Mouse (Mus musculus) forebrain, embryonic 13.5 days (tissue): ENCODE measurements around the gene Btbd2. TPM values are rescaled to one million over a fixed set of nuclear protein-coding genes. Genes with fewer than 3 reads are reported as not detected.

Experiments used
- ATAC-seq: fragments of 200-750 bp; cut with Nextera tagmentation; 2 replicates; pipeline ENCODE4 v1.8.0; 2017
- H3K27ac ChIP-seq: fragments of 300-500 bp; sonication (generic); 2 replicates; pipeline ENCODE4 v1.5.1; 2015; ENCODE audit warnings: inconsistent platforms, mild to moderate bottlenecking, moderate library complexity
- H3K27me3 ChIP-seq: fragments of 300-500 bp; sonication (generic); 2 replicates; pipeline ENCODE4 v1.6.1; 2015; ENCODE audit warnings: mild to moderate bottlenecking, inconsistent platforms
- H3K36me3 ChIP-seq: fragments of 300-500 bp; sonication (generic); 2 replicates; pipeline ENCODE4 v1.6.1; 2015; ENCODE audit warnings: mild to moderate bottlenecking, inconsistent platforms; ENCODE audit not compliant: poor library complexity, severe bottlenecking
- H3K4me1 ChIP-seq: fragments of 300-500 bp; sonication (generic); 2 replicates; pipeline ENCODE4 v1.6.1; 2015; ENCODE audit warnings: inconsistent platforms
- H3K4me2 ChIP-seq: fragments of 300-500 bp; sonication (generic); 2 replicates; pipeline ENCODE4 v1.6.1; 2015; ENCODE audit warnings: inconsistent platforms, mild to moderate bottlenecking, moderate library complexity
- H3K4me3 ChIP-seq: fragments of 300-500 bp; sonication (generic); 2 replicates; pipeline ENCODE4 v1.5.1; 2015; ENCODE audit warnings: mild to moderate bottlenecking, inconsistent platforms
- H3K9ac ChIP-seq: fragments of 300-500 bp; sonication (generic); 2 replicates; pipeline ENCODE4 v1.6.1; 2015; ENCODE audit warnings: mild to moderate bottlenecking, inconsistent platforms
- H3K9me3 ChIP-seq: fragments of 300-500 bp; sonication (generic); replicated peaks from 2 replicates; pipeline ENCODE4 v1.6.1; 2016; ENCODE audit warnings: inconsistent platforms
- WGBS: fragments of 180-500 bp; shearing (Covaris S2); methylation state at CpG from one replicate; pipeline ENCODE4 v1.1.7; 2015; 5-methylcytosine and 5-hydroxymethylcytosine counted together
- polyA plus RNA-seq: library from polyadenylated mRNA; unstranded; fragments of >200 nt; fragmentation: Nextera tagmentation; extraction: Ambion mirVana; gene quantifications from 2 replicates; pipeline ENCODE4 v1.2.1, GENCODE M21; 2015

The Btbd2 gene
- polyA plus RNA-seq: 59.2 and 61.2 TPM in 2 replicates

- ATAC-seq: no peak; the same call in 1 of the 2 replicates
- Histone ChIP-seq H3K4me2 (peak within 1 kb of the TSS; percentile 89), H3K4me1 (peaks cover 29% of the 10 kb centered on the region), H3K9ac (peak within 1 kb of the TSS; percentile 92), H3K9me3 (no peaks in the 10 kb centered on the region), H3K4me3 (peak within 1 kb of the TSS; percentile 82), H3K36me3 (peaks cover 3% of the 10 kb centered on the region; the same call in 1 of the 2 replicates), H3K27ac (peak within 1 kb of the TSS; percentile 89), H3K27me3 (no peaks in the 10 kb centered on the region)
- WGBS: 23% methylated on average over 15 of the region's 15 CpGs
These were observed at the start of gene Btbd2 for GRCm38 (mm10) chr10:80656863-80657623. Btbd2 (minus strand) TSS chr10:80657071.

DNA sequence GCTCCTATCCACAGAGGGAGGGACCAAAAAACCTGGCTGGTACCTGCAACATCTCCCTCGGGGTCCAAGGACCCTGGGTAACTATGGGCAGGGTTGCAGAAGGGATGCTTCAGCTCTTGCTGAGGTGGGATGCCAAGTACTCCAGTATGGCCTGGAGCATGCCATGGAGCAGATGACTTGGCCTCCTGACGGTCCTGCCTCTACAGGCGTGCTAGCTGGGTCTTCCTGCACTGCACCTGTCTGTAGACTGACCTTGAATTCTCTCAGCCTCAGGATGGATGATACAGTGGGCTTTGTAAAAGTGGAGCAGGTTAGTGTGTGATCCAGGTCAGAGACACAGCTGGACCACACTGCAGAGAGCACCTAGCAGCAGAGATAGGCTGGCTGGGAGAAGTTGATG lies 48.6 kb upstream of the Btbd2 start:
- no peak overlapping the region for H3K9ac ChIP-seq
- 84% methylated on average over 3 of the region's 3 CpGs for WGBS
- H3K4me3 ChIP-seq: no peak overlapping the region
- no peak for ATAC-seq
- H3K4me2 ChIP-seq: no peak overlapping the region
- no peaks in the 10 kb centered on the region for H3K9me3 ChIP-seq
- H3K4me1 ChIP-seq: peaks cover 27% of the 10 kb centered on the region
- H3K36me3 ChIP-seq: peaks cover 52% of the 10 kb centered on the region
- H3K27ac ChIP-seq: no peak overlapping the region
- no peaks in the 10 kb centered on the region for H3K27me3 ChIP-seq

- peaks cover 48% of the 10 kb centered on the region for H3K36me3 ChIP-seq
- H3K9me3 ChIP-seq: no peaks in the 10 kb centered on the region
- no peak for ATAC-seq
- H3K4me2 ChIP-seq: no peak overlapping the region
- H3K4me3 ChIP-seq: no peak overlapping the region
- WGBS: 73% methylated on average over 3 of the region's 3 CpGs
- no peaks in the 10 kb centered on the region for H3K27me3 ChIP-seq
- H3K27ac ChIP-seq: no peak overlapping the region
- H3K4me1 ChIP-seq: peaks cover 32% of the 10 kb centered on the region
- 0 out of 2 replicates have a peak overlapping the region, but pooled peaks have one; percentile 9 for H3K9ac ChIP-seq
These were observed 48.2 kb upstream of the Btbd2 start for GRCm38 (mm10) chr10:80705033-80705432.

GRCm38 (mm10) chr10:80704418-80704817 lies 47.5 kb upstream of the Btbd2 start:
- WGBS: 86% methylated on average over 5 of the region's 5 CpGs
- Histone ChIP-seq H3K27me3 (no peaks in the 10 kb centered on the region), H3K9ac (no peak overlapping the region), H3K4me3 (no peak overlapping the region), H3K4me2 (no peak overlapping the region), H3K27ac (no peak overlapping the region), H3K4me1 (peaks cover 38% of the 10 kb centered on the region), H3K9me3 (no peaks in the 10 kb centered on the region), H3K36me3 (peaks cover 42% of the 10 kb centered on the region)
- ATAC-seq: no peak

DNA sequence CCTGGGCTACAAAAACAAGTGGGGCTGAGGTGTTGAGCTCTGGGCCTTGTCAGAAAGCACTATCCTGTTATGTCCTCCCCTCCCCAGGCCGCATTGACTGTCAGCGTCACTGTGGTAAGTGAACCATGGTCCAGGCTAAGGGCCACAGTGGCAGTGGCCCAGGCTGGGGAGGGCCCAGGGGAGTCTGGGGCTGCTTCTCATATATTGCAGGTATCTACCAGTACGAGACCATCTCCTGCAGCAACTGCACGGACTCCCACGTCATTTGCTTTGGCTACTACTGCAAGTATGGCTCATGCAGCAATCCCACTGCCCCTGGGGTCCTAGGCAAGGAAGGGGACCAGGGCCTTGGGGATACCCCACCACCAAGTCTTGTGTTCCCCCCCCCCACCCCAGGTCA lies 46.8 kb upstream of the Btbd2 start:
- WGBS: 89% methylated on average over 5 of the region's 5 CpGs
- Histone ChIP-seq H3K27ac (no peak overlapping the region), H3K4me1 (peaks cover 39% of the 10 kb centered on the region), H3K9ac (0 out of 2 replicates have a peak overlapping the region, but pooled peaks have one; percentile 63), H3K36me3 (peaks cover 38% of the 10 kb centered on the region), H3K4me2 (peak overlapping the region; percentile 75), H3K4me3 (peak overlapping the region; percentile 74; the same call in 1 of the 2 replicates), H3K27me3 (no peaks in the 10 kb centered on the region), H3K9me3 (no peaks in the 10 kb centered on the region)
- ATAC-seq: no peak

GRCm38 (mm10) chr10:80702536-80703390 lies 45.9 kb upstream of the Btbd2 start:
- 2% methylated on average over 47 of the region's 47 CpGs for WGBS
- peaks cover 47% of the 10 kb centered on the region for H3K4me1 ChIP-seq
- ATAC-seq: peak; percentile 85

DNA sequence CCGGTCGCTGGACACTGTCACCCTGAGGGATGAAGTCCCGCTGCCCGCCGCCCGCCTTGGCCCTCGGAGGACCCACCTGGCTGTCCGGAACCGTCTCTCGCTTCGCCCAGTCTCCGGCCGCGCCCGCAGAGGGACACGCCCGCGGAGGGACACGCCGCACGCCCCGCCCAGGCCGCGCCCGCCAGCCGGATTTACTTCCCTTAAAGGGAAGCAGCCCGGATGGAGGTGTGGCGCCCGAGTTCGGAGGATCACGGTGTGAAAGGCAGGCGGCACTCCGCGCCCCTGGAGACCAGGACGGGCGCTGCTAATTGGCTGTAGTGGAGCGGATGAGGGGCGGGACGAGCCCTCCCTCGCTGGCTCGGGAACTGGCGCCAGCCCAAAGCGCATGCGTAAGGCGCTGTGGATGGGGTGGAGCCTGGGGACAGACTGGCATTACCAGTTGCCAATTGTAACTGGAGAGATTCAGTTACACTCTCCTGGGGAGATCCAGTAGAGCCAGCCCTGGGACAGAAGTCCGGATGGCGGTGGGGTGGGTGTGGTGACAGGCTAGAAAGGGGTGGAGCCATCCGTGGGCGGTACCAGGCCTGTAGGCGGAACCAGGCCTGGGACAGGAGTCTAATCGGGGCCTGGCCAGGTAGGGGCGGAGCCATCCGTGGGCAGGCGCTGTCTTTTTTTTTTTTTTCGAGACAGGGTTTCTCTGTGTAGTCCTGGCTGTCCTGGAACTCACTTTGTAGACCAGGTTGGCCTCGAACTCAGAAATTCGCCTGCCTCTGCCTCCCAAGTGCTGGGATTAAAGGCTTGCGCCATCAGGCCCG lies 45.1 kb upstream of the Btbd2 start, which contains the start of the genes Mob3a and Izumo4:
Mob3a (minus strand) TSS at position 257 of the 815 bp plus-strand sequence.
Izumo4 (plus strand) TSS at position 464 of the 815 bp plus-strand sequence.
- Histone ChIP-seq H3K9me3 (no peaks in the 10 kb centered on the region), H3K36me3 (peaks cover 25% of the 10 kb centered on the region), H3K27ac (peak within 1 kb of the TSS; percentile 88), H3K9ac (peak within 1 kb of the TSS; percentile 83), H3K27me3 (no peaks in the 10 kb centered on the region), H3K4me1 (peaks cover 49% of the 10 kb centered on the region), H3K4me3 (peak within 1 kb of the TSS; percentile 74), H3K4me2 (peak within 1 kb of the TSS; percentile 75)
- ATAC-seq: peak; percentile 97
- WGBS: under 1% methylated on average over 57 of the region's 59 CpGs

More at GRCm38 (mm10) chr10:80702536-80703390, 45.9 kb upstream of the Btbd2 start:
- H3K4me2 ChIP-seq: peak overlapping the region; percentile 75
- H3K27me3 ChIP-seq: no peaks in the 10 kb centered on the region
- H3K9me3 ChIP-seq: no peaks in the 10 kb centered on the region
- peak overlapping the region; percentile 63 for H3K9ac ChIP-seq
- H3K27ac ChIP-seq: peak overlapping the region; percentile 88
- peaks cover 34% of the 10 kb centered on the region for H3K36me3 ChIP-seq
- peak overlapping the region; percentile 74 for H3K4me3 ChIP-seq

GRCm38 (mm10) chr10:80700732-80701131 lies 43.9 kb upstream of the Btbd2 start:
- peak overlapping the region; percentile 75 for H3K4me2 ChIP-seq
- no peak for ATAC-seq
- H3K9ac ChIP-seq: peak overlapping the region; percentile 83
- no peak overlapping the region for H3K27ac ChIP-seq
- peaks cover 13% of the 10 kb centered on the region for H3K36me3 ChIP-seq
- H3K4me3 ChIP-seq: peak overlapping the region; percentile 74
- no peaks in the 10 kb centered on the region for H3K9me3 ChIP-seq
- peaks cover 49% of the 10 kb centered on the region for H3K4me1 ChIP-seq
- H3K27me3 ChIP-seq: no peaks in the 10 kb centered on the region
- 47% methylated on average over 4 of the region's 4 CpGs for WGBS

- Histone ChIP-seq H3K4me2 (peak overlapping the region; percentile 75), H3K9ac (no peak overlapping the region), H3K9me3 (no peaks in the 10 kb centered on the region), H3K4me3 (no peak overlapping the region), H3K27ac (no peak overlapping the region), H3K4me1 (peaks cover 49% of the 10 kb centered on the region), H3K27me3 (no peaks in the 10 kb centered on the region), H3K36me3 (peaks cover 11% of the 10 kb centered on the region)
- 89% methylated on average over 7 of the region's 7 CpGs for WGBS
- no peak for ATAC-seq
These were observed 43.2 kb upstream of the Btbd2 start for GRCm38 (mm10) chr10:80700038-80700504.

DNA sequence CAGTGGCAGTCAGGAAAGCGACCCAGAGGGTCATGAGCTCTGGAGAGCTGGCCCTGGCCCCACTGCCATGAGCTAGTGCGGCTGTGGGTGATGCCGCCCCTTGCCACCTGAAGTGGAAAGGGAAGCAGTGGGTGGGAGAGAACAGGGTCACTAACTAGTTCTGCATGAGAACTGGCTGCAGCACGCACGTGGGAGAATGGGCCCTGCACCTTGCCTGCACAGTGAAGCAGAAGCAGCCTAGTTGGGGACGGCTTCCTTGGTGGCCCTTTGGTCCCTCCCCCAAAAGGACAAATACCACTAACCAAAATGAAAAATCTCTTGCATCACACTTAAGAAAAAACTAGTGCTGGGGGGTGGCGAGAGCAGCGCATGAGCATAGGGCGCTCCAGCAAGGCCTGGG lies 41.7 kb upstream of the Btbd2 start:
- Histone ChIP-seq H3K9ac (no peak overlapping the region), H3K36me3 (peaks cover 24% of the 10 kb centered on the region), H3K4me3 (no peak overlapping the region), H3K27me3 (no peaks in the 10 kb centered on the region), H3K9me3 (no peaks in the 10 kb centered on the region), H3K4me1 (peaks cover 42% of the 10 kb centered on the region), H3K27ac (no peak overlapping the region; the same call in 1 of the 2 replicates), H3K4me2 (no peak overlapping the region)
- ATAC-seq: no peak
- WGBS: 91% methylated on average over 9 of the region's 9 CpGs

- Histone ChIP-seq H3K4me2 (no peak overlapping the region), H3K4me1 (peaks cover 34% of the 10 kb centered on the region)
- no peak for ATAC-seq
These were observed 40.9 kb upstream of the Btbd2 start for GRCm38 (mm10) chr10:80697812-80698211.

More at GRCm38 (mm10) chr10:80697812-80698211, 40.9 kb upstream of the Btbd2 start:
- peak overlapping the region; percentile 43; the same call in 1 of the 2 replicates for H3K9ac ChIP-seq
- 85% methylated on average over 9 of the region's 9 CpGs for WGBS
- H3K27ac ChIP-seq: no peak overlapping the region
- no peaks in the 10 kb centered on the region for H3K9me3 ChIP-seq
- peaks cover 32% of the 10 kb centered on the region for H3K36me3 ChIP-seq
- no peak overlapping the region for H3K4me3 ChIP-seq
- no peaks in the 10 kb centered on the region for H3K27me3 ChIP-seq
